Mouse (Mus musculus): ENCODE measurements around the gene Aldh1l1. TPM values are rescaled to one million over a fixed set of nuclear protein-coding genes. Genes with fewer than 3 reads are reported as not detected.

Aldh1l1 gene
- total RNA-seq, 1 experiment from 2014 or later = not detected

- no peak for ATAC-seq (replicated peaks; ENCODE audit: insufficient number of reproducible peaks, low FRiP score, low TSS enrichment, poor library complexity, severe bottlenecking)
Measured at GRCm38 (mm10) chr6:90564240-90564639, 78.0 kb downstream of the Aldh1l1 start.

DNA sequence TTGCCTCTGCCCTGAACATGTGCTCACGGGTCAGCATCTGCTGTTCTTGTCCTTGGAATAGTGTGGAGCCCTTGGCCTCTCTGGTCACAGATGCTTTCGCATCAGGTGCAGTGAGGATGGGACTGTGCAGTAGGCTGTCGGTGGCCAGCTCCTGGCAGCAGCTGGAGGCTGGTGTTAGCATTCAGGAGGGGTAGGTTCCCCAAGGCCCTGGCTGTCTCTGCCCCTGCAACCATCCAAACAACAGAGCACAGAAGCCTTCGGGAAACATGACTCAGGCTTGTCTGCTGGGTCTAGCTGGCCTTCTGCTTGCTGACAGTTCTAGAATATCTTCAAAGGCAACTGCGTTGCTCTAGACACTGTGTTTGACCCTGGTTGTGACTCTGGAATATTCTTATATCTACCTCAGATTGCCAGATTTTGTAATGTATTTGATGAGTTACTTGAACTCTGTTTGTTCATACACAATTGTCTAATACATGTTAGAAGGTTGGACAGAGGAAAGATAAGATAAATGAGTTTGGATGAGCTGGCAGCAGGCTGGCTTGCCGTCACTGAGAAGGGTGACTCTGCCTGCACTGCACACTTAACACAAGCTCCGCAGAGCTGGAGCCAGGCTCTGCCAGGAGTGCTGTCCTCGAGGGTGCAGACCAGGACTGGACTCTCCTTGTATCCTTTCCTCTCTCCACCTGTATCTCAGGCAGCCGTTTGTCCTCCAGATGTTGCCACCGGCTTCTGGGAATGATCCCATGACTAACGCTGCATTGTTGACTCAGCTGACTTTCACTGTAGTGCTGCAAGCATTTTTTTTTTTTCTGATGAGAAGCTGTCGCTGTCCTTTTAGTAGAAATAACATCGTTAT lies 79.4 kb downstream of the Aldh1l1 start:
- ATAC-seq (replicated peaks; ENCODE audit: insufficient number of reproducible peaks, low FRiP score, low TSS enrichment, poor library complexity, severe bottlenecking) = no peak

GRCm38 (mm10) chr6:90567486-90567885 lies 81.3 kb downstream of the Aldh1l1 start:
- no peak for ATAC-seq (replicated peaks; ENCODE audit: insufficient number of reproducible peaks, low FRiP score, low TSS enrichment, poor library complexity, severe bottlenecking)

DNA sequence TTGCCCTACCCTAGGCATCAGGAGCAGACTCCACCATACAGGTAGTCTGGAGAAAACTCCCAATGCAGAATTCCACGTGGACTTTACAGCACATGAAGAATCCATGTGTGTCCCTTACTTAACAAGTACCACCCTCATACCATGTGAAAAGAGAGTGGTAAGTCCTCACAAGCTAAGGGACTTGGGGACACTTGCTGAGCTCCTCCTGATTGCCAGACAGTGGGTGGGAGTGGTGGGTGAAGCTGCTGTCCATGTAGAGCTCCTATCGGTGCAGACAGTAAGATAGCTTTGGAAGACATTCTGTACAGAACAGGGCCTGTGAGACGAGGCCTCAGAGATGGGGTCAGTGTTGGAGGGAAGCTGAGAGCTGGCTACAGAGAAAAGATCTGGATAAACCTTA lies 81.7 kb downstream of the Aldh1l1 start:
- ATAC-seq (replicated peaks; ENCODE audit: insufficient number of reproducible peaks, low FRiP score, low TSS enrichment, poor library complexity, severe bottlenecking) = no peak

- no peak for ATAC-seq (replicated peaks; ENCODE audit: insufficient number of reproducible peaks, low FRiP score, low TSS enrichment, poor library complexity, severe bottlenecking)
Measured at GRCm38 (mm10) chr6:90568721-90569120, 82.5 kb downstream of the Aldh1l1 start.

GRCm38 (mm10) chr6:90569736-90570383 lies 83.6 kb downstream of the Aldh1l1 start:
- no peak for ATAC-seq (replicated peaks; ENCODE audit: insufficient number of reproducible peaks, low FRiP score, low TSS enrichment, poor library complexity, severe bottlenecking)

GRCm38 (mm10) chr6:90570392-90570791 lies 84.2 kb downstream of the Aldh1l1 start:
- ATAC-seq (replicated peaks; ENCODE audit: insufficient number of reproducible peaks, low FRiP score, low TSS enrichment, poor library complexity, severe bottlenecking) = no peak

DNA sequence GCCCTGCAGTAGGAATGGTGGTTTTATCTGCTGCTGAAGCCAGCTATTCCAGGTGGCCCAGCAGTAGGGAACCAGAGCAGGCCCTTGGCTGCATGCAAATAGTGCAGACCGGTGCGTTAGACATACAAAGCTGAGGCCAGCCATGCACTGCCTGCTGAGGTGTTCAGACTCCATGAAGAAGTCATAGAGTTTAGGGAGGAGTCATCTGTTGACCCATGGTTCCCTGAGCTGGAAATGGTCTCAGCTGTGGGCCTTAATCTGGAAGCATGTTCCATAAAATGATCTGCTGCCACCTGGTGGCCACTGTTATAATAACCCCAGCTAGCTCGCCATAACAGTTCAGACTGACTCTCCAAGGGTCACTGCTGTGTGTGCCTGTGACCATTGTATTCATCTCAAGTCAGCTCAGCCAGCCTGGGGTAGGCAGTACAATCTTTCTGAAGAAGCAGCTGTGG lies 89.1 kb downstream of the Aldh1l1 start:
- ATAC-seq (replicated peaks; ENCODE audit: insufficient number of reproducible peaks, low FRiP score, low TSS enrichment, poor library complexity, severe bottlenecking) = peak; percentile 55; the same call in 1 of the 2 replicates

- ATAC-seq (replicated peaks; ENCODE audit: insufficient number of reproducible peaks, low FRiP score, low TSS enrichment, poor library complexity, severe bottlenecking) = no peak
Measured at GRCm38 (mm10) chr6:90578174-90578573, 91.9 kb downstream of the Aldh1l1 start.

DNA sequence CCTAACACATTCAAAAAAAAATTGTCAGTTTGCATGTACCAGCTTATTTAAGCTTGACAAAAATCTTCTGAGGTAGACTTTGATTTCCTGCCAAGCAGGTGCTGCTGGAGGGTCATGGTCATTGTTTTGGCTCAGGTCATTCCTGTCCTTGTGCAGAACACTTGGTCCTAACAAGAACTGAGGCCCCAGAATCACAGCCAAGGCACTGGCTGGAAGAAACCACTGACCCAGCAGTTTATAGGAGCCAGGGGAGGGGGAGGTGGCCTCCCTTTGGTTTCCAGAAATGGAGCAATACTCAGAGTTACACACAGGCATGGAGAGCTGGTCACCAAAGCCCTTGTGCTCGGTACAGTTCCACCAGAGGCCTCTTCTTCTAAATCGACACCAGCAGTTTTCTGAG lies 96.1 kb downstream of the Aldh1l1 start:
- ATAC-seq (replicated peaks; ENCODE audit: insufficient number of reproducible peaks, low FRiP score, low TSS enrichment, poor library complexity, severe bottlenecking) = no peak

GRCm38 (mm10) chr6:90588113-90588512 lies 101.9 kb downstream of the Aldh1l1 start:
- no peak for ATAC-seq (replicated peaks; ENCODE audit: insufficient number of reproducible peaks, low FRiP score, low TSS enrichment, poor library complexity, severe bottlenecking)

GRCm38 (mm10) chr6:90590707-90591106 lies 104.5 kb downstream of the Aldh1l1 start:
- ATAC-seq (replicated peaks; ENCODE audit: insufficient number of reproducible peaks, low FRiP score, low TSS enrichment, poor library complexity, severe bottlenecking) = no peak

GRCm38 (mm10) chr6:90594972-90595371 lies 108.7 kb downstream of the Aldh1l1 start:
- no peak for ATAC-seq (replicated peaks; ENCODE audit: insufficient number of reproducible peaks, low FRiP score, low TSS enrichment, poor library complexity, severe bottlenecking)

- no peak for ATAC-seq (replicated peaks; ENCODE audit: insufficient number of reproducible peaks, low FRiP score, low TSS enrichment, poor library complexity, severe bottlenecking)
Measured at GRCm38 (mm10) chr6:90597060-90597459, 110.8 kb downstream of the Aldh1l1 start.

- peak; percentile 42 for ATAC-seq (replicated peaks; ENCODE audit: insufficient number of reproducible peaks, low FRiP score, low TSS enrichment, poor library complexity, severe bottlenecking)
Measured at GRCm38 (mm10) chr6:90597592-90597991, 111.4 kb downstream of the Aldh1l1 start.

DNA sequence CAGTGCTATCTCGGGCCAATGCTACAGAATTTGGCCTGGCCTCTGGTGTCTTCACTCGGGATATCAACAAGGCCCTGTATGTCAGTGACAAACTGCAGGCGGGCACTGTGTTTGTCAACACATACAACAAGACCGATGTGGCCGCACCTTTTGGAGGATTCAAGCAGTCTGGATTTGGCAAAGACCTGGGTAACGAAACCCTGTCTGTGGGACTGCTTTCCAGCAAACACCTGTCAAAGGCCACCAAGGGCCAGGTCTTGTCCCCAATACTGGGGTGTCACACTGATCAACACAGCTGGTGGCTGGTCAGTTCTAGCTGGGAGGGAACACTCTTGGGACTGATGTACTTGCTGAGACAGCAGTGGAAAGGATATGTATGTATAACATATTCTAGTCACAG lies 112.0 kb downstream of the Aldh1l1 start:
- ATAC-seq (replicated peaks; ENCODE audit: insufficient number of reproducible peaks, low FRiP score, low TSS enrichment, poor library complexity, severe bottlenecking) = no peak

GRCm38 (mm10) chr6:90600351-90600750 lies 114.1 kb downstream of the Aldh1l1 start:
- ATAC-seq (replicated peaks; ENCODE audit: insufficient number of reproducible peaks, low FRiP score, low TSS enrichment, poor library complexity, severe bottlenecking) = no peak

- no peak for ATAC-seq (replicated peaks; ENCODE audit: insufficient number of reproducible peaks, low FRiP score, low TSS enrichment, poor library complexity, severe bottlenecking)
Measured at GRCm38 (mm10) chr6:90601736-90602135, 115.5 kb downstream of the Aldh1l1 start.

DNA sequence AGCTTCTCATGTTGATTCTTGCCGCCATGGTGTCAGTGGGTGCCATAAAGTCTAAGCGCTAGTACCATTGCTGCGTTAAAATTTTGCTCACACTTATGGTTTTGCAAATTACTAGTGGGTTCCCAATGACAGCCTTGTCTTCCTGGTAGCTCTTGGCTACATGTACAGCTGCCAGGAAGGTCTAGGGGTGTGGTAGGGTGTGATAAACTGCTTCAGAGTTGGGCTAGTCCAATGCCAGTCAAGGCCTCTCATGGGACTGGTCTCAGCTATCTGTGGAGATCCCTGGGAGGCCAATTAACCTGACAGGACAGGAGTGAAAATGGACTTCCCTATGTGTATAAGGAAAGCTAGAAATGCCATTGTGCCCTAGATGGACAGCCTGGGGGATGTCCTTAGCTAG lies 116.1 kb downstream of the Aldh1l1 start:
- no peak for ATAC-seq (replicated peaks; ENCODE audit: insufficient number of reproducible peaks, low FRiP score, low TSS enrichment, poor library complexity, severe bottlenecking)

GRCm38 (mm10) chr6:90603126-90603525 lies 116.9 kb downstream of the Aldh1l1 start:
- ATAC-seq (replicated peaks; ENCODE audit: insufficient number of reproducible peaks, low FRiP score, low TSS enrichment, poor library complexity, severe bottlenecking) = no peak

All from monocyte, adult 5-6 weeks (primary cell).